Mouse (Mus musculus) liver, adult 2 months (tissue): ENCODE measurements around the gene Stkld1. TPM values are rescaled to one million over a fixed set of nuclear protein-coding genes. Genes with fewer than 3 reads are reported as not detected.

Experiments used
- DNase-seq: peaks from one replicate; pipeline ENCODE4 v3.0.0-alpha.2; 2011; ENCODE audit warnings: low read depth, low spot score; ENCODE audit errors: extremely low read depth
- H3K27ac ChIP-seq: fragments of 200-500 bp; replicated peaks from 2 replicates; pipeline ENCODE4 v1.5.1; 2012; ENCODE audit warnings: low read depth, mild to moderate bottlenecking, control low read depth, inconsistent platforms, low read length; ENCODE audit not compliant: insufficient read depth
- H3K27me3 ChIP-seq: fragments of 200-500 bp; 2 replicates; pipeline ENCODE4 v1.6.1; 2012; ENCODE audit warnings: mild to moderate bottlenecking, moderate library complexity, low read length, inconsistent platforms; ENCODE audit not compliant: control insufficient read depth, insufficient read depth
- H3K36me3 ChIP-seq: fragments of 200-500 bp; 2 replicates; pipeline ENCODE4 v1.6.1; 2012; ENCODE audit warnings: low read length, inconsistent platforms; ENCODE audit not compliant: control insufficient read depth, insufficient read depth
- H3K4me1 ChIP-seq: fragments of 200-500 bp; 2 replicates; pipeline ENCODE4 v1.6.1; 2011; ENCODE audit warnings: low read length; ENCODE audit not compliant: control insufficient read depth, insufficient read depth
- H3K4me3 ChIP-seq: fragments of 200-500 bp; 2 replicates; pipeline ENCODE4 v1.5.1; 2011; ENCODE audit warnings: low read depth, mild to moderate bottlenecking, control low read depth, low read length, moderate library complexity; ENCODE audit not compliant: insufficient read depth
- H3K79me2 ChIP-seq: fragments of 200-500 bp; 2 replicates; pipeline ENCODE4 v1.6.1; 2012; ENCODE audit warnings: inconsistent platforms, mild to moderate bottlenecking, low read length, moderate library complexity; ENCODE audit not compliant: control insufficient read depth, insufficient read depth
- H3K9ac ChIP-seq: fragments of 200-500 bp; 2 replicates; pipeline ENCODE4 v1.6.1; 2012; ENCODE audit warnings: low read depth, mild to moderate bottlenecking, control low read depth, inconsistent platforms, low read length
- CTCF ChIP-seq: fragments of 200-500 bp; IDR thresholded peaks from 2 replicates; pipeline ENCODE4 v1.5.1; 2011; ENCODE audit warnings: low read depth, low read length, control low read depth
- POLR2A ChIP-seq: fragments of 200-500 bp; IDR thresholded peaks from 2 replicates; pipeline ENCODE4 v1.6.1; 2011; ENCODE audit warnings: low read length, control low read depth; ENCODE audit not compliant: insufficient read depth; ENCODE audit errors: extremely low read depth
- WGBS: fragments of 180-500 bp; shearing (Covaris S2); methylation state at CpG from one replicate; pipeline ENCODE4 v1.1.7; 2018; 5-methylcytosine and 5-hydroxymethylcytosine counted together
- polyA plus RNA-seq: library from polyadenylated mRNA; depleted of rRNA; stranded (reverse); fragments of >200 nt; gene quantifications from 2 replicates; pipeline ENCODE4 v1.2.3, GENCODE M21; 2012
- total RNA-seq: library from RNA; depleted of rRNA; stranded (reverse); fragments of >200 nt; gene quantifications from 2 replicates; pipeline ENCODE4 v1.2.3, GENCODE M21; 2014

Gene Stkld1
- total and polyA plus RNA-seq, 2 experiments: 0.09 to 0.11 TPM

DNA sequence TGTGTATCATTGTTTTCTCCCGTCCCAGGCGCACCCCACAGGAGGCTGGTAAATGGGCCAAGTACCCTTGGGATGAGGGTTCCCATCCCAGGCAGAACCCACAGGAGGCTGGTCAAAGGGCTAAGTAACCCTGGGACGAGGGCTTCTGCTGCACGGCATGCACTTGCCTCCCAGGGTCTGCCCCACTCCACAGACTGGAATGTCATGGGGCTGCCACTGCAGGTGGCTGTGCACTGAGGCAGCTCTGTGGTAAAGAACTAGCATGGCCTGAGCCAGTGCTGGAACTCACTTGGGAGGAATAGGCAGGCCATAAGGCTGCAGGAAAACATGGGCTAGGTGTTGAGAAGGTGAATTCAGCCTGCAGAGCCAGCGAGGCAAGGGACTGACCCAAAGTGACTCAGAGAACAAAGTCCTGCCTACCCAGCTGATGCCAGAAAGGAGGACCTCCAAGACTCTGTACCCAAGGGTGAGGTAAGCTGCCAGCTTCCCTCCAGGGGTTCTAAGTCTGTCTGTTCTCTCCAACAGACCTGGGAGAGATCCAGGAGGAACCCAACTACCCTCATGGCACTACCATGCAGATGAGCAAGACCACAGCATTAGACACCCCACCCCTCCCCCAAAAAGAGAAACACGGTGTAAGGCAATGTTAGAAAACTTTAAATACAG is 13.5 kb upstream of the Stkld1 start:
- no peak overlapping the region for H3K4me3 ChIP-seq
- TF ChIP-seq POLR2A: no peak
- TF ChIP-seq CTCF: no peak
- no peaks in the 10 kb centered on the region for H3K27me3 ChIP-seq
- peaks cover 42% of the 10 kb centered on the region for H3K4me1 ChIP-seq
- peak; percentile 50 for DNase-seq
- H3K36me3 ChIP-seq: peaks cover 54% of the 10 kb centered on the region
- H3K9ac ChIP-seq: no peak overlapping the region
- 70% methylated on average over 6 of the region's 6 CpGs for WGBS
- peaks cover 9% of the 10 kb centered on the region; the same call in 1 of the 2 replicates for H3K79me2 ChIP-seq
- H3K27ac ChIP-seq: no peak overlapping the region

DNA sequence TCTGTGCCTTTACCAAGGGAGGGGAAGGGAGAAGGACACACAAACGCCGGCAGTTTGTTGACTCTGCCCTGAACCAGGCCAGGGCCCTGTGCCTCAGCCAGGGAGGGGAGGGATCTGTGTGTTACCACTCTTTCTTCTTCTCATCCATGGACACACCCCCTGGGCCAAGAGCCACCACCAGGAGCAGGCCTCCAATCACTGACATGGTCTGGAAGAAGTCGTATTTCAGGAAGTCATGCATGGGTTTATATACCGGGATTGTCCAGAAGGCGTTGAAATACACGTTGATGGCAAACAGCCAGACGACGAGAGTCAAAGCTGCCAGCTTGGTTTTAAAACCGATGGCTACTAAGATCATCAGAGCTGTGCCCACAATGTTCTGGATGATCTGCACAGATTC is 12.1 kb upstream of the Stkld1 start:
- DNase-seq: peak; percentile 91
- TF ChIP-seq CTCF: no peak
- TF ChIP-seq POLR2A: no peak
- 15% methylated on average over 9 of the region's 9 CpGs for WGBS
- Histone ChIP-seq H3K4me1 (peaks cover 40% of the 10 kb centered on the region), H3K27me3 (no peaks in the 10 kb centered on the region), H3K4me3 (no peak overlapping the region), H3K9ac (no peak overlapping the region), H3K36me3 (peaks cover 66% of the 10 kb centered on the region), H3K27ac (peak overlapping the region; percentile 43), H3K79me2 (peaks cover 12% of the 10 kb centered on the region; the same call in 1 of the 2 replicates)

DNA sequence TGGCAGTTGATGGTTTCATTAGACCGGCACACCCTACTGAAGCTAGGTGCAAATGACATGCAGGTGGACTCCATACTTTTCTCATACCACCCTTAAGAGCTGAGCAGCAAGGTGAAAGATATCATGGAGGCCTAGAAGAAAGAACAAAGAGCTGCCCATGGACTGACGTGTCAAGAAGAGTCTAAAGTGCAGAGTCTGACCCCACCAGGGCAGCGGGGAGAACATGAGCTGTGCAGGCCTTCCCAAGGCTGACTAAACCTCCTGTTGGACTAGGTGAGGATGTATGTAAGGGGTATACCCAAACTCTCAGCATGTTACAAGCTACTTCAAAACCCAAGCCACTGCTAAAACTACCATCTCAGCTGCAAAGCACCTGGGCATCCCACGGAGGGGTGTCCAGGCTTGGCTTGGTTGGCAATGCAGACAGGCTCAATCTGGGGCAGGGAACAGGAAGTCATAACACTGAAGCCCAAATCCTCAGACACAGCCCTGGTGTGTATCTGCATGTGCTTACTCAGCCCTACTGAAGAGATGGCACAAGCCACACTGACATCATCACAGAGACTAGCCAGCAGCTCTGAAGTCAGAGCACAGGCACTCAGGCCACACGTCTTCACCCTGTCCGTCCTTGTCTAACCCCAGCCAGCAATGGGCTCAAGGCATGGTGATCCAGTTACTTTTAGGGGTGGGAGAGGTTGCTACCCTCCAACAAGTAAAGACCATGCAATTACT is 5.9 kb upstream of the Stkld1 start:
- WGBS: 33% methylated on average over 6 of the region's 6 CpGs
- Histone ChIP-seq H3K9ac (peak overlapping the region; percentile 12; the same call in 1 of the 2 replicates), H3K27ac (peak overlapping the region; percentile 82), H3K36me3 (peaks cover 45% of the 10 kb centered on the region), H3K27me3 (no peaks in the 10 kb centered on the region), H3K79me2 (peaks cover 49% of the 10 kb centered on the region), H3K4me1 (peaks cover 49% of the 10 kb centered on the region), H3K4me3 (no peak overlapping the region)
- DNase-seq: peak; percentile 68
- no peak for TF ChIP-seq CTCF
- TF ChIP-seq POLR2A: no peak

DNA sequence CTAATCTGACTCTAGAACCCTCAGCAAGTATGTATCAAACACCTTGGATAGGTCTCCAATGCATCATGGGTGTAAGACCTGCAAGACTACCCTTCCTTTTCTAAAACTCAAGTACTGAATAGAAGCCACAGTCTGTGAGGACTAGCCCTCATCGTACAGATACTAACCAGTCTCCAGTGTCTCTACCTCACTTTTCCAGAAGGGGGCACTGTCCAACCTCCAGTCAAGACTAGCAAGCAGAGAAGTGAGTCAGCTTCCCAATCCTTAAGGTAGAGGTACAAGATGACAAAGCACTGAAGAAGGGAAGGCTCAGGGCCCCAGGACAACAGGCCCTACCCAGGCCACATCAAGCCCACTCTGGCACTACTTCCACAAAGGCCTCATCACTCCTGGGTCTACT is 3.5 kb upstream of the Stkld1 start:
- Histone ChIP-seq H3K27ac (0 out of 2 replicates have a peak overlapping the region, but pooled peaks have one; percentile 15), H3K4me3 (no peak overlapping the region), H3K79me2 (peaks cover 51% of the 10 kb centered on the region), H3K9ac (no peak overlapping the region), H3K36me3 (peaks cover 21% of the 10 kb centered on the region; the same call in 1 of the 2 replicates), H3K4me1 (peaks cover 40% of the 10 kb centered on the region), H3K27me3 (no peaks in the 10 kb centered on the region)
- DNase-seq: peak; percentile 65
- TF ChIP-seq CTCF: peak; percentile 42
- no peak for TF ChIP-seq POLR2A
- 10% methylated on average over 1 of the region's 1 CpGs for WGBS

- under 1% methylated on average over 49 of the region's 49 CpGs for WGBS
- H3K79me2 ChIP-seq: peaks cover 43% of the 10 kb centered on the region
- DNase-seq: peak; percentile 57
- TF ChIP-seq CTCF (no peak), POLR2A (no peak)
- 0 out of 2 replicates have a peak, but pooled peaks cover 2% of the 10 kb centered on the region for H3K36me3 ChIP-seq
- H3K4me3 ChIP-seq: peak overlapping the region; percentile 98
- peak overlapping the region; percentile 89 for H3K27ac ChIP-seq
- peak overlapping the region; percentile 100 for H3K9ac ChIP-seq
- H3K27me3 ChIP-seq: no peaks in the 10 kb centered on the region
- H3K4me1 ChIP-seq: peaks cover 37% of the 10 kb centered on the region
These were observed 1.2 kb upstream of the Stkld1 start for GRCm38 (mm10) chr2:26932473-26933303.
